Mouse (Mus musculus): ENCODE measurements at regions not wholly inside any gene's neighbourhood (a gene's known extent, or its start where the extent isn't known, plus 50 kb on each side); places are given as distances from the start of the nearest gene placed in this dataset.

GRCm38 (mm10) chr3:65055401-65055800, 53.8 kb upstream of the Kcnab1 start:
- no peak overlapping the region for H3K27ac ChIP-seq (ENCODE audit: low read depth)
- no peaks in the 10 kb centered on the region for H3K36me3 ChIP-seq (replicated peaks; ENCODE audit: control insufficient read depth, insufficient read depth, low read length)
- no peak overlapping the region for H3K9ac ChIP-seq (replicated peaks; ENCODE audit: low read depth, low read length)
- ATAC-seq (ENCODE audit: insufficient read depth, low read depth) (no peak), DNase-seq (ENCODE audit: low spot score) (no peak)
- H3K4me2 ChIP-seq (ENCODE audit: low read depth, low read length), result no peak overlapping the region
- 0 out of 2 replicates have a peak, but pooled peaks cover 3% of the 10 kb centered on the region for H3K9me3 ChIP-seq (replicated peaks; ENCODE audit: control insufficient read depth, low read length)
- no peaks in the 10 kb centered on the region for H3K27me3 ChIP-seq (ENCODE audit: control insufficient read depth, insufficient read depth, low read length)
- TF ChIP-seq CTCF (IDR thresholded peaks at IDR 0.05; ENCODE audit: low read depth), result no peak
- TF ChIP-seq EP300 (IDR thresholded peaks at IDR 0.05; ENCODE audit: low read depth), result no peak
- H3K4me3 ChIP-seq (ENCODE audit: low read depth, low read length), result no peak overlapping the region
- no peaks in the 10 kb centered on the region for H3K4me1 ChIP-seq (ENCODE audit: control insufficient read depth, insufficient read depth)
- 43% methylated on average over 3 of the region's 3 CpGs for WGBS

All from heart, postnatal 0 days (tissue).